Mouse (Mus musculus) cortical plate, adult 2 months (tissue): ENCODE measurements around the gene Gm10134.

Experiments
- CTCF ChIP-seq: fragments of 200-500 bp; IDR thresholded peaks from 2 replicates; pipeline ENCODE4 v1.5.1; 2011; ENCODE audit warnings: mild to moderate bottlenecking, control low read depth, low read length; ENCODE audit not compliant: insufficient read depth; ENCODE audit errors: extremely low read depth
- POLR2A ChIP-seq: fragments of 200-500 bp; IDR thresholded peaks from 2 replicates; pipeline ENCODE4 v1.6.1; 2011; ENCODE audit warnings: mild to moderate bottlenecking, low read length, control low read depth; ENCODE audit not compliant: insufficient read depth; ENCODE audit errors: extremely low read depth

GRCm38 (mm10) chr2:28497561-28497960, 8.3 kb upstream of the Gm10134 start:
- TF ChIP-seq CTCF (no peak), POLR2A (no peak)
